Mouse (Mus musculus): ENCODE measurements at regions not wholly inside any gene's neighbourhood (a gene's known extent, or its start where the extent isn't known, plus 50 kb on each side); places are given as distances from the start of the nearest gene placed in this dataset.

DNA sequence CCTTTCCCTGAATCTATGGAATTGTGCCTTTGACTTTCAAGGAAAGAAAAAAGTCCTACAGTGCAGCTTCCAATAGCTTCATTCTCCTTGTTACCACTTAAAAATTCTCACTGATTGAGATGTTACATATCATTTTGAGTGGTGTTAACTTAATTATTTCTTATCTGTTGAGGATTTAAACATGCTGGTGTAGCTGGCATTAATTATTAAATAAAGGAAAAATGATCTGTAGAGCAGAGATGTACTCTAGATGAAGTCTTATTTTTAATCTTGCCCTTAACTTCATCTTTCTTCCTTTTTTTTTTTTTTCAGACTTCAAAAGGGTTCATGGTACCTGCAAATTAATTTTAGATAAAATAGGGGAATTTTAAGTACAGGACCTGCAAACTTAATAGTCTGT, 1507.1 kb downstream of the Epha7 start:
- no peak for TF ChIP-seq POLR2A (IDR thresholded peaks at IDR 0.05; ENCODE audit: borderline replicate concordance, insufficient read depth, low read length)
- no peak for TF ChIP-seq CTCF (IDR thresholded peaks at IDR 0.05; ENCODE audit: borderline replicate concordance, insufficient read depth, low read depth, low read length)
- no peaks in the 10 kb centered on the region for H3K27me3 ChIP-seq (ENCODE audit: control insufficient read depth, insufficient read depth, low read length)
- no peak for DNase-seq
- no peaks in the 10 kb centered on the region for H3K4me1 ChIP-seq (ENCODE audit: control insufficient read depth, insufficient read depth, low read length)
- no peak overlapping the region for H3K4me3 ChIP-seq (replicated peaks; ENCODE audit: insufficient read depth, low read depth, low read length)
- no peak overlapping the region for H3K27ac ChIP-seq (ENCODE audit: insufficient read depth, low read length)

DNA sequence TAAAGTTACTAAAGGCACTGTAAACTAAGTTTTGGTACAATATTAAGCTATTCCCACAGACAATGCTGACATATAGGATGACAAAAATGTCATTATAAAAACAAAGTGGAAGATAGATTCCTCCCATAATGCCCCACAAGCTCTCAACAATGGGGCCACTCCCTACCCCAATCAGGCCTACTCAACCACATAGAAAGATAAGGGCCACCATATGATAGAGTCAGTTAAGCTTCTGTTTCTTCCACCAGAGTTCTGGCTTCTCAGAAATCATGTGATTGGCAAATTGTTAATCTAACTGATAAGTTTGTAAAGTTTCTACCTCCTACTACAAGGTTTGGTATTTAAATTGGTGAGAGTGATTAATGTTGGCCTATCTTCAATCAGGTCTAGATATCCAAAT, 1534.6 kb downstream of the Epha7 start:
- Histone ChIP-seq H3K27ac (ENCODE audit: insufficient read depth, low read length) (no peak overlapping the region), H3K4me3 (replicated peaks; ENCODE audit: insufficient read depth, low read depth, low read length) (no peak overlapping the region), H3K4me1 (ENCODE audit: control insufficient read depth, insufficient read depth, low read length) (no peaks in the 10 kb centered on the region), H3K27me3 (ENCODE audit: control insufficient read depth, insufficient read depth, low read length) (no peaks in the 10 kb centered on the region)
- DNase-seq, result no peak
- TF ChIP-seq POLR2A (IDR thresholded peaks at IDR 0.05; ENCODE audit: borderline replicate concordance, insufficient read depth, low read length) (no peak), CTCF (IDR thresholded peaks at IDR 0.05; ENCODE audit: borderline replicate concordance, insufficient read depth, low read depth, low read length) (no peak)
